Mouse (Mus musculus): ENCODE measurements around the gene Ldha.
"Not testable (repeated sequence)": the region's sequence is repeated elsewhere in the genome, so short reads cannot be mapped to it uniquely, and the experiment has no call there.

The Ldha gene

GRCm38 (mm10) chr7:46840787-46841525, at the start of gene Ldha:
Ldha (plus strand) TSS chr7:46841475.
- no peak for DNase-seq (ENCODE audit: low spot score)

- no peak for DNase-seq (ENCODE audit: low spot score)
Measured at GRCm38 (mm10) chr7:46793871-46794270, 47.4 kb upstream of the Ldha start.

- peak; percentile 94 for DNase-seq (ENCODE audit: low spot score)
Measured at GRCm38 (mm10) chr7:46795287-46796205, 45.7 kb upstream of the Ldha start, which contains the start of the genes Hps5 and Gtf2h1. Hps5 (minus strand) TSS chr7:46796064. Gtf2h1 (plus strand) TSS chr7:46796103.

GRCm38 (mm10) chr7:46796206-46796679, 45.0 kb upstream of the Ldha start:
- no peak for DNase-seq (ENCODE audit: low spot score)

GRCm38 (mm10) chr7:46796779-46797178, 44.5 kb upstream of the Ldha start:
- DNase-seq (ENCODE audit: low spot score), result no peak

GRCm38 (mm10) chr7:46810325-46810724, 30.9 kb upstream of the Ldha start:
- DNase-seq (ENCODE audit: low spot score), result no peak

- no peak for DNase-seq (ENCODE audit: low spot score)
Measured at GRCm38 (mm10) chr7:46814012-46814411, 27.3 kb upstream of the Ldha start.

GRCm38 (mm10) chr7:46820876-46821632, 20.2 kb upstream of the Ldha start:
- not testable (repeated sequence) for DNase-seq (ENCODE audit: low spot score)

GRCm38 (mm10) chr7:46827046-46827802, 14.1 kb upstream of the Ldha start:
- DNase-seq (ENCODE audit: low spot score), result no peak

- DNase-seq (ENCODE audit: low spot score), result no peak
Measured at GRCm38 (mm10) chr7:46827803-46828184, 13.5 kb upstream of the Ldha start.

- peak; percentile 45 for DNase-seq (ENCODE audit: low spot score)
Measured at GRCm38 (mm10) chr7:46829911-46830310, 11.4 kb upstream of the Ldha start.

GRCm38 (mm10) chr7:46830799-46831590, 10.3 kb upstream of the Ldha start:
- DNase-seq (ENCODE audit: low spot score), result no peak

GRCm38 (mm10) chr7:46831693-46832092, 9.6 kb upstream of the Ldha start:
- no peak for DNase-seq (ENCODE audit: low spot score)

- not testable (repeated sequence) for DNase-seq (ENCODE audit: low spot score)
Measured at GRCm38 (mm10) chr7:46832112-46832810, 9.0 kb upstream of the Ldha start.

GRCm38 (mm10) chr7:46833266-46833665, 8.0 kb upstream of the Ldha start:
- DNase-seq (ENCODE audit: low spot score), result peak; percentile 37

- no peak for DNase-seq (ENCODE audit: low spot score)
Measured at GRCm38 (mm10) chr7:46833670-46834255, 7.5 kb upstream of the Ldha start.

- DNase-seq (ENCODE audit: low spot score), result no peak
Measured at GRCm38 (mm10) chr7:46834994-46835610, 6.2 kb upstream of the Ldha start.

GRCm38 (mm10) chr7:46836357-46836756, 4.9 kb upstream of the Ldha start:
- no peak for DNase-seq (ENCODE audit: low spot score)

- no peak for DNase-seq (ENCODE audit: low spot score)
Measured at GRCm38 (mm10) chr7:46837073-46837472, 4.2 kb upstream of the Ldha start.

All from ovary, adult 18-20 months (tissue).